Mouse (Mus musculus): ENCODE measurements around the gene Slc28a2.
"Not testable (repeated sequence)": the region's sequence is repeated elsewhere in the genome, so short reads cannot be mapped to it uniquely, and the experiment has no call there.

Slc28a2 gene

DNA sequence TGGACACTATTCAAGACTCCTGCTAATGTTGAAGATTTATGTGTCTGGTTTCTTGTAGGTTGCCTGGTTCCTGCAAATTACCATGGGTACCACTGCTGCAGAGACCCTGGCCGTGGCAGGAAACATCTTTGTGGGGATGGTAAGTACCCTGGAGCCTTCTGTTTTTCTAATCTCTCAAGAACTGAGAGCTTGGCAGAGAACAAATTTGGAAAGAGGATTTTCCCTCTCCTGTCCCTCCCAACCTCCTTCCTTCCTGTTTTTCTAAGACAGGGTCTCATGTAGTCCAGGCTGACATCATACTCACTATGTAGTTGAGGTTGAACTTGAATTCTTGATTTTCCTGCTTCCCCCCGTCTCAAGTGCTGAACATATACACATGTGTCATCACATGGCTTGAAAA, 26.1 kb downstream of the Slc28a2 start:
- in situ Hi-C loops (cut with MboI; ENCODE audit: low sequenced_read_pairs) = no loop called here

DNA sequence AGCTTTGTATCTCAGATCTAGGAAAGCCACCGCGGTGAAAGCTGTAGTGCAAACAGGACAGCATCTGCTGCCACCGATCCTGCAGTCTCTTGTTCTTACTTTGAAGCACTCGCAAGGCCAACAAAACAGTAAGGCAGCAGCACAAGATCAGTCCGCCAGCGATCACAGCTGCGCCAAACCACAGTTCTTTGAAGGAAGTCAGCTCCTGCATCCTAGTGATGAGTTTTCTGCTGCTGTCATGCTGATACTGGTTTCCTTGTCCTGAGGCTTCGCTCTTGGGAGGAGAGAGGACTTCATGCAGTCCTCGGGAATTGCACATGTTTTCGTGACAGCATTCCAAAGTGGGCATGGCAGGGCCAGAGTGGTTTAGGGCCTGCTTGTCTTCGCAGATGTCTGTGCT, 40.6 kb downstream of the Slc28a2 start:
- in situ Hi-C loops (cut with MboI; ENCODE audit: low sequenced_read_pairs) = no loop called here

DNA sequence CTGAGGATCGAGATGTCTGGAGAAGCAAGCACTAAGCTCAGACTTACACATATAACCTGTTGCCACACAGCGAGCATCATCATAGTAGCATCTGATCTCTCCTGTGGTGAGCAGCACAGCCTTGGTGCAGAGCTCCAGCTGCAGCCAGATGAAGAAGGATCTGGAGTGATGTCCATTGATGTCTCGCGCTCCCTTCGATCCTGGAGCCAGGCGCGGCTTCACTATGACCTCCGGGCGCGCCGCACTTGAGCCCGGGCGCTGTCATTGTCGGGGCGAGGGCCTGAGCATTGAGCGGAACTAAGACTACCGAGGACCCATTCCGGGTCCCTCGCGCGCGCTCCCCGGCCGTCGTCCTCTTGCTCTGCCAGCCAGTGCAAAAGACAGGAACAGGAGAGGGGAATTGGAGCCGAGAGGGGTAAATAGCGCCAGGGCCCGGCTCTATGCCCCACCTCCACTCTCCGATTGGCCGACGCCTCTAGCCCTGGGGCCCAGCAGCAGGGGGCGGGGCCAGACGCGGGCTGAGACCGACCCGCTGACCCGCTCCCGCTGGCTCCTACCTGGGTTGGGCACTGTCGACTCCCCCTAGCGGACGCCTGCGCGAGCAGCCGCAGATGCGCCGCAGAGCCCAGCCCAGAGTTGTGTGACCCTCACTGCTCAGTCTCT, 41.2 kb downstream of the Slc28a2 start:
- in situ Hi-C loops (cut with MboI; ENCODE audit: low sequenced_read_pairs) = no loop called here

DNA sequence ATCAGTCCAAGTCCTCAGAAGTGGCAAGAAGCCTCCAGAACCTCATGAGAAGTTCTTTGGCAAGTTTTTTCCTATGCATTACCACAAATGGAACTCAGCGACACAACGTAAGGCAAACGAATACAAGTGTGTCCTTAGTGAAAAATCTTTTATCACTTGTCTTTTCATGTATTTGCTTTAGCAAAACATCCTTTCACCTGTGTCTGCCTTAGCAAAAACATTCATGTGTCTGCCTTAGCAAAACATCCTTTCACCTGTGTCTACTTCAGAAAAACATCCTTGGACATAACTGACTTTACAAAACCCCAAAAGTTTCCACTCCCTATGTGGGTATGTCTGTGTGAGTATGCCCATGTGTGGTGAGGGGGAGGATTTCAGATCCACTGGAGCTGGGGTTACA, 42.9 kb downstream of the Slc28a2 start:
- in situ Hi-C loops (cut with MboI; ENCODE audit: low sequenced_read_pairs) = no loop called here

DNA sequence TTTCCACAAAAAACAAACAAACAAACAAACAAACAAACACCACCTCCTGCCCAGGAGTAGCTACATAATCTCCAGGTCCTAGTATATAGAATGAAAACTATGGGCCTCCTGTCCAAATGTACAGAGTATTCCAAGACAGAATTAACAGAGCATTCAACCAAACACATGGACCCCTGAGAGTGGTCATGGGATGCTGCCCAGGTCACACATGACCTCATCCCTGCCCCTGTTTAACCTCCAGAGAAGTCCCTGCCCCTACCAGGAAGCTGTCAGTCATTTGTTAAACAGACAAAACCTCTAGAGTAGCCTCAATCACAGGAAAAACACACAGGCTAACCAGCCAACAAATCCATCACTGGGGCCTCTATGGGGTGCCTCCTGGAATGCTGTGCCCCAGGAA, 50.3 kb downstream of the Slc28a2 start:
- in situ Hi-C loops (cut with MboI; ENCODE audit: low sequenced_read_pairs) = no loop called here

DNA sequence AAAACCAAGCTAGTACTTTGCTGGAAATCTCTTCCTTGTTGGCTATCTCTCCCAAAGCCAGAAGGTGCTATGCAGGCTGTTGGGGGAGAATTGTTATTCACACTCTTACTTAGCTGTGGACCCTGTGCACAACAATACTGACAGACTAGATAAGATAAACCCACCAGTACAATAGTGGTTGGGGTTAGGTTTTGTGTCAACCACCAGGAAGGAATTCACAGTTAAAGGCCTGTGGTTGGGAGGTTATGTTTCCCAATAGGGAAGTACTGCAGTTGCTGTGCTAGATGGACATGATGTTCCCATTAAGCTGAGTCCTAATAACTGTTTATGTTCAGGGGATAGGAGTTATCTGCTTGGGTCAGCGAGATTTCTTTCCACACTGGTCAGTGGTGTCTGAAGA, 57.5 kb downstream of the Slc28a2 start:
- in situ Hi-C loops (cut with MboI; ENCODE audit: low sequenced_read_pairs) = not testable (repeated sequence)

DNA sequence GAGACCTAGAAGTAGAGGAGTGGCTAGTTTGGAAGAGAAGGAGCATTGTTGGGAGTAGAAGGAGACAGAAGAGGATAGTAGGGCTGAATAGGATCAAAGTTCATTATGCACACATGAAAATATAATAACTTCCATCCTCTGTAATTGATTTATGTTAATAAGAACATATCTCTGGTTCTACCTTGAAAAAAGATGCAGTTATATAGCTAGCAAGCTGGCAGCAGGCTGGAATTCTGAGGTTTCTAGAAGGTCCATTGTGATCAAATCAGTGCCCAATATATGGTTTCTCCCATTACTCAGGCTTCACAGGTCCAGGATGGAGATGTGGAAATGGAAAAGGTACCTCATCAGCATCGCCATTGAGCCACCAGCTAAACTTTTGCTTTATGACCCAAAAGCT, 58.4 kb downstream of the Slc28a2 start, which contains the start of gene Gm14085:
Gene Gm14085 (plus strand): TSS at position 301 of the 400 bp plus-strand sequence.
- in situ Hi-C loops (cut with MboI; ENCODE audit: low sequenced_read_pairs) = no loop called here

DNA sequence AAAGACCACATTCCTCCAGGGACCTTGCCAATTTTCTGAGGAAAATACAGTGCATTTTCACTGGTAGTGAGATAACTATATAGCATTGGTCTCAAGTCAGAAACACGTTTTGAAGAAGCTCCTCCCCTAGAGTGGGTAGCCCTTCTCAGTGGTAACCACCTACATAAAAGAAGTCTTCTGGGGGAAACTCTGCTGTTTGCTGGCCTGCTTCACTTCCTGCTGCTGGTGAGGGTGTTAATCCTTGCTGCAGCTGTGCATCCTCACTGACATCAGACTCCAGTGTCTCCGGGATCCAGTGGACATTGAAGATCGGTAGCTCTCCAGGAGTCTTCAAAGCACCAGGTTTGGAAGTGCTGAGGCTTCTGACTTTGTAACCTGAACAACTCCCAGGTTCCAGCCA, 59.4 kb downstream of the Slc28a2 start:
- in situ Hi-C loops (cut with MboI; ENCODE audit: low sequenced_read_pairs) = not testable (repeated sequence)

DNA sequence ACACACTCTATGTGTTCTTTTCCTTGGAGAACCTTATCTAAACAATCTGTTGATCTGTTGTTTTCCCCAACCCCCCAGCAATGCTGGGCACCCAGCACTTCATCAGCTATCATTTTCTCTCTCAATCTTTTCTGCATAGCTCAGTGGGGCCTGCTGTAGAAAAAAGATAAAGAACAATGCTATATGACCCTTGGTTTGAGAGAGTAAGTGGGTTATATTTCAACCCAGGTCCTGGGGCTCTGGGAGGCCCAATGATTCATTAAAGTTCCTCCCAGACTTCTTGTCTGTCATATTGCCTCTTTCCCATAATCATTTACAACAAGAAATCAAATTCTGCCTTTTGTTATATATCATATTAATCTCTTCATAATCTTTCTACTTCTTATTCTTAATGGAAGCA, 59.8 kb downstream of the Slc28a2 start:
- in situ Hi-C loops (cut with MboI; ENCODE audit: low sequenced_read_pairs) = not testable (repeated sequence)

DNA sequence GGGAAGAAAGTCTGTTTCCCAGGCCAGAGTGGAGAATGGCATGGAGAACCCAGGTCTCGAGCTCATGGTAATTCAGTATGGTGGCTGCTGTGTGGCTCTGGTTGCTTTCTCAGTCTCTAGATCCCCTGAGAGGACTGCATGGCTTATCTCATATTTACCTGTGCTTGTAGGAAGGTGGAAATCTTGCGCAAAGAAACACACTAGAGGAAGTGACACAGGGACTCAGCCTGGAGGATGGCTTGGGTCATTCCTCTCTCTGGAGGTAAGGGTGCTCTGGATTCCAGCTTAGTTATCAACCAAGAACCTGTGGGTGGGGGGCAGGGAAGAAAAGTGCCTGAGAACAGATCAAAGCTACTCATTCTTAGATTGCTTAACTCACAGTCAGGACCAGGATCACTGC, 60.4 kb downstream of the Slc28a2 start:
- in situ Hi-C loops (cut with MboI; ENCODE audit: low sequenced_read_pairs) = no loop called here

Measured in CH12F3 (cell line).